Mouse (Mus musculus) ES-CJ7 (cell line): ENCODE data around the gene Cnksr3.

Experiments
- DNase-seq: peaks from one replicate; pipeline ENCODE4 v3.0.0; 2011; ENCODE audit warnings: low read depth, low spot score

Gene Cnksr3

DNA sequence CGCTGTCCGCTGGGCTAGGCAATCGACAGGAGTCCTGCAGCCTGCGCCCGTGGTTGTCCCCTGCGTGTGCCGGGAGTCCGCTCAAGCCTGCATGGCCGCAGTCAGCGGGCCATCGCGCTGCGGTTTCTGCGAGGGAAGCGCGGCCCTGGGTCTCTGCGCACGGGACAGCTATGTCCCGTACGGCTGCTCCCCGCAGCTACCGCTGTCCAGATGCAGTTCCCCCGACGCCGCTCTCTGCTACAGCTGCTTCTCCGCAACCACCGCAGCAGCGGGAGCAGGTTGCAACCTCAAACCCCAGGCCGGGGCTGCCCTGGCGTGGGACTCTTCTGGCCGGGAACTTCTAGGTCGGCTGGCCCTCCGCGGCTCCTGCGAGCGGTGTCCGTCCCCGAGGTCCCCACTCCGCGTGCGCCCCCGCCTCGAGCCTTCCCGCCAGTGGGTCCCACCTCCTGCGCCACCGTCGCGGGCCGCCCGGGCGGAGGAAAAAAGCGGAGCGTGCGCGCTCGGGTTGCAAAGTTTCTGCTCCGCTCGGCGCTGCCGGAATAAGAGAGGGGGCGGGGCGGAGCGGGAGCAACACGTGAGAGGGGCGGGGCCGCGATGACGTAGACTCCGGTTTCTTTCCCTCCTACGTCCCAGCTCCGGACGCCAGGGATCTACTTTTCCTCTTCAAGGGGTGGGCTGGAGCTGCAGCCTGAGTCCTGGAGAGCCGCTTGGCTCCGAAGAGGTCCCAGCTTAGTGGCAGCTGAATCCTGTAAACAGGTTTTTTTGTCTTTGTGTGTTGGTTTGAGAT is at the start of gene Cnksr3:
TSS of gene Cnksr3 (minus strand) at position 542 of the 787 bp plus-strand sequence.
- DNase-seq: peak; percentile 92

DNA sequence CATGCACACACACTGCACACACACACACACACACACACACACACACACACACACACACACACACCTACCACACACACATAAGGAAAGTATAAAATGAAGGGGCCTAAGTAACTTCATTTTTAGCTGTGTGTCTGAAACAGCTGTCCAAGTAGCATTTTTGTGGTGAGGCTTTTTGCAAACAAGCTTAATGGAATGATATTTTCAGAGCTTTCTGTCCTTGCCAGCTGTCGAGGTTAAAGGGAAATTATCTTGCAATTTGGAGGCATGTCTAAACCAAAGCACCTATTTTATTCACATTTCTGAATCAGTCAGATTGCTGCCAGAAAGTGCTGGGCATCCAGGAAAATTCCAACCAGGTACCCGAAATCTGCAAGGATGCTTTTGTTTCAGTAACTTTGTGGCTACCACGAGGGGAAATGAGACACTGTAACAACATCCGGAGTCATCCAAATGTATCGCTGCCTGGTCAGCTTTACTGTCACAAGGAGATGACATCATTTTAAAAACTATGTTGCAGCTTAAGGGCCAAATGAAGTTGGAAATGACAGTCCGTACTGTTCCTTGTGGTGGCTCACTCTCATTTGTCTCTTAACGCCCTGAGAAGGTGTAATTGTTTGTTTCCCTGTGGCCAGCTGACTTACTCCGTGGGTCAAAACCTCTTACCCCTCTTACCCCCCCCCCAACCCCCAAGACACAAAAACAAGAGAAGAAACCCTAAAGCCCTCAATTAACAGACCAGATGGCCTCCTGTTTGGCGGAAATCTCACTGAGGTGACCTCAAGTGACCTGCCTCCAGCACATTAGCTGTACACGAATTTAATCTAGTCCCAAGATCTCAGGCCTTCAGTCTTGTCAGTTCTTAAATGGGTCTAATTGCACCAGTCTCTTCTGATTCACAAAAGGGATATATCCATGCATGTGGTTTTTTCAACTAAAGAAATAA is 48.4 kb upstream of the Cnksr3 start:
- no peak for DNase-seq

GRCm38 (mm10) chr10:7258607-7259006 is 46.6 kb upstream of the Cnksr3 start:
- DNase-seq: no peak

GRCm38 (mm10) chr10:7250455-7250854 is 38.4 kb upstream of the Cnksr3 start:
- DNase-seq: no peak

DNA sequence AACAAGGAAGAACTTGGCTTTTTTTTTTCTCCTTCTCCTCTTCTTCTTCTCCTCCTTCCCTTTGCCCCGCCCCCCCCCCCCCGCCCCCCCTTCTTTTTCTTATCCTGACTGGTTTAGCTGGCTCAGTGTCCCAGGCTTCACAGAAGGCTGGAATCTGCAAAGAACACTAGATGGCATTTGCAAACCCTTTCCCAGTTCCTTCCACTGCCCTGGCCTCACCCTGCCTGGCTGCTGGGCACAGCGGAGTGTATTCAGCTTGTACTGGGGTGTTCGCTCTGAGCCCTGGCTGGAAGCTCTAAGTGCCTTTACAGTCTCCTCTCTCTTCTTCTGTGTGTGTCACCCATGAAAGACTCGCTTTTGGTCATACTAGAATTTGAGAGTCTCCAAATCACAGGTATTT is 22.6 kb upstream of the Cnksr3 start:
- DNase-seq: no peak

GRCm38 (mm10) chr10:7217551-7218127 is 5.6 kb upstream of the Cnksr3 start:
- no peak for DNase-seq

DNA sequence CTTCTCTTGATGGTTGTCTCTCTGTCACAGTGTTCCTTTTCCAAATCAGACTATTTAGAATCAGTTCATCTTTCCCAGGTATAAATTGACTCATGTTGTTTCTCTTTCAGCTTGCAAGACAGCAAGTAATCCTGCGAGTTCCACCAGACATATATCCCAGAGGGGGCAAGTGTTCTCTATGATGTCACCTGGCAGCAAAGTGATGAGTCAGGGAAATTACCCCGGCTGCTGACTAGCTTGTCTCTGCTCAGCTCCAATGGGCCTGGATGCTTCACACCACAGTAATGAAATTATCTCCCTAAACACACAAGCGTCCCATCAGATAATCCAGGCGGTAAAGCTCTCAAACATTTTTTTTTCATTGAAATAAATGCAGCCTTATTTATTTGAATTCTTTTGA is 2.7 kb upstream of the Cnksr3 start:
- no peak for DNase-seq

- no peak for DNase-seq
Measured at GRCm38 (mm10) chr10:7213066-7213630, 1.1 kb upstream of the Cnksr3 start.

DNA sequence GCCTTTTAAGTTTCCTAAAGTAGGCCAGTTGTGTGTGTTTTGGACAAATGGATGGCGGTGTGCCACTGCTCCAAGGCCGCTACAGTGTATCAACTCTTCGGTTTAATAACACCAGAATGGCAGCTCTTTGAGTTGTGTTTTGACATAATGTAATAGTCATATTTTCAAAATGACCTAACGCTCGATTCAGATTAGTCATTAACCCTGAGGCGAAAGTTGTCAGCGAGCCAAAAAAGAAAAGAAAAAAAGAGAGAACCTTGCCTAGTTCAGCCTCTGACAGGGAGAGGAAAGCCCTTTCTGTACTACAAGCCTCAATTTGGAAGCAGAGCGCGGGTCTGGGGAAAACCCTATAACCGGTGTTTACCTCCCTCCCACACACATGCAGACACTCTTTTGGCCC is 500 bp upstream of the Cnksr3 start:
- DNase-seq: no peak

DNA sequence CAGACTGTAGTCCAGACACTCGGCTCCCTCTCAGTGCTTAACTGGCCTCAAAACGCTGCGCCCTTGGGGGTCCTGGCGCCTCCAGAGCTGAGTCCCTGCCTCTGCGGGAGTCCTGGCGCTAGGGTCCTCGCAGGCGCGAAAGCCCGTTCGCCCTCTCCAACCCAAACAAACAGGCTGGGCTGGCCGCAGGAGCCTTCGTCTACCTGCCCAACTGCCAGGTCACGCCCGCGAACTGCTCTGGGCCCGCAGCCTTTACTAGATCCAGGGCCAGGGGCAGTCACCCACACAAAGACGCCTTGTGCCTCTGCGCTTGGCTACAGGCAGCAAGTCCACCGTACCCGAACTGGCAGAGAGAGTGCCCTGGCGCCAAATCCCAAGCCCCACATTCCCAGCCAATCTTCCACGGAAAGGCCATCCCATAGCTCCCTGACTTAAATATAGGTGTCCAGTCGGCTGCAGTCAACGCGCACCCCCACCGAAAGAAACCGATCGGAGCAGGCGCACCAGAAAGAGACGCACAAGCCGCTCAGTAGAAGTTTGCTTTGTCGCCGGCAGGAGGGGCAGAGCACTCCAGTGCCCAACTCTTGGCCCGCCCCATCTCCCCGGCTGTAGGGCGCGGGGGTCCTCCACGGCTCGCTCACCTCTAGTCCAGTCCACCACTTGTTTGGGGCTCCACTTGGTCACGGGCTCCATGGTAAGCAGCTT is 894 bp downstream of the Cnksr3 start:
- peak; percentile 74 for DNase-seq

DNA sequence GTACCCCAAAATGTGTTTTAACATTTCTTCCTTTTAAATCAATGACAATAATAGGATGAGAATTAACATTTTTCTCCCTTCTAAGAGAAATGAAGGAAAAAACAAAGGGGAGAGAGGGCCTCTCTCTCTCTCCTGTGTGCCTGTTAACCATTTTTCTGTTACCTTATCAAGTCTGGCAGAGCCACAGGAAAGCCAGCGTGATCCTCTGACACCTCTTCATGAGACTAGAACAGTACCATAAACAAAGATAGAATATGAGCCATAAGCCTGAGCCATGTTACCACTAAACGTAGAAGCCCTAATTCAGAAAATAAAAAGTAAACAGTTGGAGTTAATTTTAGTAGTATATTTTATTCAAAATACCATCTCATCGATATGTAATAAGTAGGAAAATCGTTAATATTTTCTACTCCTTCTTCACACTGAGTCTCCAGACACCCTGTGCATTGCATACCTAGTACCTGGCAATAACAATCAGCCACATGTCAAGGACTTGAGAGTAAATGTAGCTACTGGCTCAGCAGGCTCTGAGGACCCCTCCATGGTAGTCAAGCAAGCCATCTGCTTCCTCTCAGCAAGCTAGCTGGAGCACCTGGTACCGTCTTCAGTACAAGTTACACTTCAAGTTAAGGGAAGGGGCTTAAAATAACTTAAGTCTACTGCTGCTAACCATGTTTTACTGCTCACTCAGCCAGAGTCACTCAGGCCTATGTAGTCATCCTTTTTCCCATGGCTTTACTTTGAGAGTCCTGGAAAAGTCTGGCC is 2.2 kb downstream of the Cnksr3 start:
- no peak for DNase-seq

DNA sequence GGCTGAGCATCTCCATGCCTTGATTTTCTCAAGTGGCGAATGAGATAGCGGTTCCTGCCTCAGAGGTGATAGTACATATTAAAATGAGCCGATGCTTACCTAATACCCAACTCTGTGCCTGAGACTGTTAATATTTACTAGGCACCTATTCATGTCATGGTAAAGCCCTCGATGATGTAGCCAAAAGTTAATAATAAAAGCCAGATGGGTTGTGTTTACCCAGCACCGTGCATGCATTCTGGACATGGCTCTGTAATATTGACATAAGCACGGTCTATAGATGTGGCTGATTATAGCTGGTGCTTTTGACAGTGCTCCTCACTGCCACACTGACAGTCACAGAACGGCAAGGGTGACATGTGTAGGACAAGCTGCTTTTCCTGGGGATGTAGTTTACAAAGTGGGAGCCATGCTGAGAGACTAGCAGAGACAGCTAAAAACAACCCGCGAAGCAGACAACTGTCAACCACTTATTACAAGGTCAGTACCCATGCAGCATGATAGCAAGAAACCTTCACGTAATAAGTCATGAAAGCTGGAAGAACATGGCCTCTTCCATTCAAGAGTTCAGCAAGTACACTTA is 3.1 kb downstream of the Cnksr3 start:
- DNase-seq: no peak

GRCm38 (mm10) chr10:7207301-7207700 is 4.7 kb downstream of the Cnksr3 start:
- DNase-seq: no peak

DNA sequence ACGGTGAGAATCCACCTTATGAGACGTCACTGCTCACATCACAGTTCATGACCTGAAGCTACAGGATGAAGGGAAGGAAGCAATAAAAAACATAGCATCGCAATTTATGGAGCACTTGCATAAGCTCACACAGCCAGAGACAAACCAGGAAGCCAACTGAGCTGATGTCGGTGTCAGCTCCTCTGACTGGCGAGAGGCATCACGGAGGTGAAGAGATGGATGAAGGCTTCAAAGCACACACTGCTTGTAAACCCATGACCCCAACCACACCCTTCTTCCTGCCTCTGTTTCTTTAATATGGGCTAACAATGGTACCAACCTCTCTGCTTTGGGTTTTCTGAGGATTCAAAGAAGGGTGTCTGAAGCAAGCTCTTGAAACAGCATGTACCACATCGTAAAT is 5.5 kb downstream of the Cnksr3 start:
- no peak for DNase-seq

GRCm38 (mm10) chr10:7205576-7205975 is 6.5 kb downstream of the Cnksr3 start:
- no peak for DNase-seq

- no peak for DNase-seq
Measured at GRCm38 (mm10) chr10:7204953-7205352, 7.1 kb downstream of the Cnksr3 start.

- DNase-seq: no peak
Measured at GRCm38 (mm10) chr10:7202576-7202975, 9.5 kb downstream of the Cnksr3 start.

DNA sequence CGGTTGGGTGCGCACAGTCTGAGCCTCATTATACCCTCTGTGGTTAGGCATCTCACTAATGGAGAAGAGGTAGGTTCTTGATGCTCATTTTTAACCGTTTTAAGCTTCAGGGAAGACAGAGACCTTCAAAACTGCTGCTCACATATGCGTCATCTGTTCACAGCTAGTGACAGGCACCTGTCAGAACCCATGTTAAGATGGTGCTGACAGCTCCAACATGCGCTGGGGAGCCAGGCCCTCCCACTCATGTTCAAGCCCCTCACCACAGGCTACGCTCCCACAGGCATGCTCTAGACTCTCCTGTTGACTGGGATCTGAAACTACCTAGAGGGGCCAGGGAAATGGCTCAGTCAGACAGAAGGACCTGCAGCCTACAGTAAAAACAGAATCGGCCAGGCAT is 11.4 kb downstream of the Cnksr3 start:
- no peak for DNase-seq

GRCm38 (mm10) chr10:7198201-7198600 is 13.8 kb downstream of the Cnksr3 start:
- DNase-seq: no peak

- no peak for DNase-seq
Measured at GRCm38 (mm10) chr10:7197733-7198132, 14.3 kb downstream of the Cnksr3 start.
